Mouse (Mus musculus): ENCODE results near the gene Rab43. TPM values are rescaled to one million over a fixed set of nuclear protein-coding genes. Genes with fewer than 3 reads are reported as not detected.

Rab43 gene
- total and polyA plus RNA-seq, 2 experiments, result 71.9 to 106 TPM

DNA sequence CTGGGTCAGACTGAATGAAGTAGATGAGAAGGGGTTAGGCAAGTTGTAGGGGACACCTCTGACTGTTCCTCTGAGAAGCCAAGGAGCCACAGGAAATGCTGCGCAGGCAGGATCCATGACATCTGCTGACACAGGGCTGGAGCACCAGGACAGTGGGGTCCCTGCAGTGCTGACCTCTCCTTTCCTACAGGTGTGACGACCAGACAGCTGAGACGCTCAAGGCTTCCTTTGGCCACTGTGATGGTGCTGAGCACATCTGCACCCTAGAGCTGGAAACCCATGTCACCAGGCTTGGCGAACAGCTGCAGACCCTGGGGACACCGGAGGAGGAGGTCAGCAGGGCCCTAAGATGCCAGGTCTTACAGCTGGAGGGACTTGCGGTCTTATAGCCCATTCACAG is 60.4 kb downstream of the Rab43 start:
- Histone ChIP-seq H3K36me3 (ENCODE audit: control insufficient read depth, insufficient read depth, low read length) (no peaks in the 10 kb centered on the region), H3K27ac (replicated peaks; ENCODE audit: insufficient read depth, low read depth, low read length) (no peak overlapping the region), H3K27me3 (ENCODE audit: control insufficient read depth, insufficient read depth, low read length) (no peaks in the 10 kb centered on the region), H3K79me2 (ENCODE audit: control insufficient read depth, insufficient read depth, low read length) (no peaks in the 10 kb centered on the region), H3K4me1 (ENCODE audit: control insufficient read depth, insufficient read depth, low read length) (no peaks in the 10 kb centered on the region), H3K9ac (ENCODE audit: low read depth, low read length) (no peak overlapping the region), H3K4me3 (ENCODE audit: insufficient read depth, low read depth, low read length) (no peak overlapping the region)
- WGBS, result 91% methylated on average over 6 of the region's 6 CpGs
- no peak for DNase-seq (ENCODE audit: extremely low read depth, low read depth, low spot score)
- TF ChIP-seq POLR2A (IDR thresholded peaks at IDR 0.05; ENCODE audit: extremely low read depth, insufficient read depth, low read length), result no peak
- no peak for TF ChIP-seq CTCF (IDR thresholded peaks at IDR 0.05; ENCODE audit: low read depth, low read length)

DNA sequence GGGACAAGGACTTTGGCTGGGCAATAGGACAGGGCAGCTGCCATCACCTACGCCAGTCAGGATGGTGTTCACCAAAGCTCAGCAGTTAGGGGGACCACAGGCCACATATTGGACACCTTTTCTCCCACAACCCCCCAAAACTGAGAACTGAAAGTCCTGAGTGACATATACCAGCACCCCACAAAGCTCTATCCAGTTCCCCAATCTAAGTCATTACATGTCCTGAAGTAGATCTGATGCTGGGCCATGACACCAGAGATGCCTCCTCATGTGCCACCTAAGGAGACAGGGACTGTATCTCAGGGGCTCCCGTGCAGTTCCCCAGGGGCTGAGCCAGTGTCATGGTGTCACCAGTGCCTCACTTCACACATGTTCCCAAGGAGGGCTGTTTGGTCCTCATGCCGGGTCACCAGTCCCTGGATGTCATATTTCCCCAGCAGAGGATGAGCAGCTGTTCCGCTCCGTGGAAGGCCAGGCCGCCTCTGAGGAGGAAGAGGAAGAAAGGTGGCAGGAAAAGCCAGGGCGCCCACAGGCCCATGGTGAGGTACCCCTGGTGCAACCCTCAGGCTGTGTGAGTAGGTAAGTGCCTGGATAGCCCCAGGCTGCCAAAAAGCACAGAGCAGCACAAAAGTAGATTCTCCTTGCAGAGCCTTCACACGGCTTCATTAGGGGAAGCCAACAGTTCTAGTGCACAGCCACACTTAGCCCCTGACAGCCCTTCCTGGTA is 61.6 kb downstream of the Rab43 start:
- no peaks in the 10 kb centered on the region for H3K27me3 ChIP-seq (ENCODE audit: control insufficient read depth, insufficient read depth, low read length)
- no peak for DNase-seq (ENCODE audit: extremely low read depth, low read depth, low spot score)
- H3K79me2 ChIP-seq (ENCODE audit: control insufficient read depth, insufficient read depth, low read length), result no peaks in the 10 kb centered on the region
- no peak for TF ChIP-seq POLR2A (IDR thresholded peaks at IDR 0.05; ENCODE audit: extremely low read depth, insufficient read depth, low read length)
- no peak for TF ChIP-seq CTCF (IDR thresholded peaks at IDR 0.05; ENCODE audit: low read depth, low read length)
- no peak overlapping the region for H3K4me3 ChIP-seq (ENCODE audit: insufficient read depth, low read depth, low read length)
- H3K4me1 ChIP-seq (ENCODE audit: control insufficient read depth, insufficient read depth, low read length), result no peaks in the 10 kb centered on the region
- no peak overlapping the region for H3K27ac ChIP-seq (replicated peaks; ENCODE audit: insufficient read depth, low read depth, low read length)
- H3K9ac ChIP-seq (ENCODE audit: low read depth, low read length), result no peak overlapping the region
- WGBS, result 90% methylated on average over 8 of the region's 8 CpGs
- H3K36me3 ChIP-seq (ENCODE audit: control insufficient read depth, insufficient read depth, low read length), result no peaks in the 10 kb centered on the region

DNA sequence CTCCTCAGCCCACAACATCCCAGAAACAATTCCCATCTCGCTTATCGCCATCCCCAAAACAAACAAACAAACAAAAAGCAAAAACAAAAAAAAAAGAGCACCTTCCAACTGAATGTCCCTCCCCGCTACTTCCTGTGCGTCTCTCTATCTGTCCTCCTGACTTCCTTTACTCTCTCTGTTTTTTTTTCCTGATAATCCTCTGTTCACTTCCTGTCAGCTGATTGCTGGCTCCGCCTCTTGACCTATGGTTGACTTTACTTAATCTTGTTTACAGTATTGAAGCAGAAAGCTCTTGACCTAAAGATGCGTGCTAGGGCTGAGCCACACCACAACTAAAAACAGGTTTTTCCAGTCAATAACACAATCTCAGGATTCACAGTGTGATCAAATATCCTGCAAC is 63.4 kb downstream of the Rab43 start:
- WGBS, result 85% methylated on average over 6 of the region's 6 CpGs
- H3K27ac ChIP-seq (replicated peaks; ENCODE audit: insufficient read depth, low read depth, low read length), result peak overlapping the region; percentile 28; the same call in 1 of the 2 replicates
- no peak for TF ChIP-seq POLR2A (IDR thresholded peaks at IDR 0.05; ENCODE audit: extremely low read depth, insufficient read depth, low read length)
- no peak for TF ChIP-seq CTCF (IDR thresholded peaks at IDR 0.05; ENCODE audit: low read depth, low read length)

DNA sequence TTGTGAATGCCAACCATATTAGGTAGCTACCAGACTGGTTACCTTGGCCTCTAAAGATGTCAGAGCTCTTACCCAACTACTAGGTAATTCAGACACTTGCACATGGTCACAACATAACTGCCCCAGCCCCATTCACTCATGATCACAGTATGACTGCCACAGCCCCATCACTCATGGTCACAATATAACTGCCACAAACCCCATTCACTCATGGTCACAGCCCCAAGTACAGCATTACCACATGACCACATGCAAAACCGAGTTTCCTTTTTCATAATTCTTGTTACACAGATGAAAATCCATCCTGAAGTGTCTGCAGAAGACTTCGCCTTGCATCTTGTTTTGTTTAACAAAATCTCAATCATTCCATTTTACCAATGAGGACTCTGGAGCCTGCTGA is 63.9 kb downstream of the Rab43 start:
- Histone ChIP-seq H3K4me1 (ENCODE audit: control insufficient read depth, insufficient read depth, low read length) (no peaks in the 10 kb centered on the region), H3K9ac (ENCODE audit: low read depth, low read length) (no peak overlapping the region), H3K27me3 (ENCODE audit: control insufficient read depth, insufficient read depth, low read length) (no peaks in the 10 kb centered on the region), H3K27ac (replicated peaks; ENCODE audit: insufficient read depth, low read depth, low read length) (peak overlapping the region; percentile 28; the same call in 1 of the 2 replicates), H3K36me3 (ENCODE audit: control insufficient read depth, insufficient read depth, low read length) (no peaks in the 10 kb centered on the region), H3K4me3 (ENCODE audit: insufficient read depth, low read depth, low read length) (no peak overlapping the region), H3K79me2 (ENCODE audit: control insufficient read depth, insufficient read depth, low read length) (no peaks in the 10 kb centered on the region)
- DNase-seq (ENCODE audit: extremely low read depth, low read depth, low spot score), result no peak
- no peak for TF ChIP-seq POLR2A (IDR thresholded peaks at IDR 0.05; ENCODE audit: extremely low read depth, insufficient read depth, low read length)
- no peak for TF ChIP-seq CTCF (IDR thresholded peaks at IDR 0.05; ENCODE audit: low read depth, low read length)
- WGBS, result 90% methylated on average over 2 of the region's 2 CpGs

More for the DNA sequence above, 63.4 kb downstream of the Rab43 start:
- Histone ChIP-seq H3K27me3 (ENCODE audit: control insufficient read depth, insufficient read depth, low read length) (no peaks in the 10 kb centered on the region), H3K36me3 (ENCODE audit: control insufficient read depth, insufficient read depth, low read length) (no peaks in the 10 kb centered on the region), H3K4me1 (ENCODE audit: control insufficient read depth, insufficient read depth, low read length) (no peaks in the 10 kb centered on the region), H3K9ac (ENCODE audit: low read depth, low read length) (no peak overlapping the region), H3K79me2 (ENCODE audit: control insufficient read depth, insufficient read depth, low read length) (no peaks in the 10 kb centered on the region), H3K4me3 (ENCODE audit: insufficient read depth, low read depth, low read length) (no peak overlapping the region)
- DNase-seq (ENCODE audit: extremely low read depth, low read depth, low spot score), result no peak

DNA sequence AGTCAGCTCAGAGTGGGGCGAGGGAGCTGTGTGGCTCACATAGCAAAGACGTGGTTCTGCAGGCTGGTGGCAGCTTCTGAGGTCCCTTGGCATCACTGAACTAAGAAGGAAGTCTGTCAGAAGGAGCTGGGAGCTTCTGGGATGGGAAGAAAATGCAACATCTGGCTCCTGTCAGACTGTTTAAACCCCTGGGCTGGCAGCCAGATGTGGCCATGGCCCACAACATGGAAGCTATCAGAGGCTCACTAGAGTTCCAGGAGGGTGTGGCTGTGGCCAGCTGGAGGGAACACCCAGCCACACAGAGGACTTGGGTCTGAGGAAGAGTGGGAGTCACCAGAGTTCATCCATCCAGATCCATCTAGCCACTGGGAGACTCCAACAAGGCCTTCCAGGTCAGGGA is 65.1 kb downstream of the Rab43 start:
- WGBS, result 87% methylated on average over 2 of the region's 2 CpGs
- Histone ChIP-seq H3K9ac (ENCODE audit: low read depth, low read length) (no peak overlapping the region), H3K79me2 (ENCODE audit: control insufficient read depth, insufficient read depth, low read length) (no peaks in the 10 kb centered on the region), H3K27me3 (ENCODE audit: control insufficient read depth, insufficient read depth, low read length) (no peaks in the 10 kb centered on the region), H3K36me3 (ENCODE audit: control insufficient read depth, insufficient read depth, low read length) (no peaks in the 10 kb centered on the region), H3K27ac (replicated peaks; ENCODE audit: insufficient read depth, low read depth, low read length) (no peak overlapping the region), H3K4me1 (ENCODE audit: control insufficient read depth, insufficient read depth, low read length) (no peaks in the 10 kb centered on the region), H3K4me3 (ENCODE audit: insufficient read depth, low read depth, low read length) (no peak overlapping the region)
- TF ChIP-seq CTCF (IDR thresholded peaks at IDR 0.05; ENCODE audit: low read depth, low read length) (no peak), POLR2A (IDR thresholded peaks at IDR 0.05; ENCODE audit: extremely low read depth, insufficient read depth, low read length) (no peak)
- DNase-seq (ENCODE audit: extremely low read depth, low read depth, low spot score), result no peak

- WGBS, result 61% methylated on average over 3 of the region's 3 CpGs
- no peaks in the 10 kb centered on the region for H3K79me2 ChIP-seq (ENCODE audit: control insufficient read depth, insufficient read depth, low read length)
- no peaks in the 10 kb centered on the region for H3K27me3 ChIP-seq (ENCODE audit: control insufficient read depth, insufficient read depth, low read length)
- no peaks in the 10 kb centered on the region for H3K4me1 ChIP-seq (ENCODE audit: control insufficient read depth, insufficient read depth, low read length)
- no peak overlapping the region for H3K27ac ChIP-seq (replicated peaks; ENCODE audit: insufficient read depth, low read depth, low read length)
- no peak overlapping the region for H3K4me3 ChIP-seq (ENCODE audit: insufficient read depth, low read depth, low read length)
- no peak for TF ChIP-seq POLR2A (IDR thresholded peaks at IDR 0.05; ENCODE audit: extremely low read depth, insufficient read depth, low read length)
- TF ChIP-seq CTCF (IDR thresholded peaks at IDR 0.05; ENCODE audit: low read depth, low read length), result no peak
- no peak for DNase-seq (ENCODE audit: extremely low read depth, low read depth, low spot score)
- H3K9ac ChIP-seq (ENCODE audit: low read depth, low read length), result no peak overlapping the region
- H3K36me3 ChIP-seq (ENCODE audit: control insufficient read depth, insufficient read depth, low read length), result no peaks in the 10 kb centered on the region
These were observed 65.9 kb downstream of the Rab43 start for GRCm38 (mm10) chr6:87746059-87746458.

Data from liver, adult 2 months (tissue).